Mouse (Mus musculus) kidney, adult 2 months (tissue): ENCODE measurements around the gene Nfib.

ENCODE experiments used
- CTCF ChIP-seq: fragments of 200-500 bp; conservative IDR thresholded peaks from 2 replicates; pipeline ENCODE4 v1.5.1; 2011; ENCODE audit warnings: low read depth, mild to moderate bottlenecking, control low read depth, low read length, moderate library complexity, mixed read lengths; ENCODE audit not compliant: insufficient read depth, insufficient read length
- POLR2A ChIP-seq: fragments of 200-500 bp; IDR thresholded peaks from one replicate; pipeline ENCODE4 v1.6.1; 2011; ENCODE audit warnings: low read depth, low read length, control low read depth

- TF ChIP-seq CTCF (no peak), POLR2A (no peak)
Observed at GRCm38 (mm10) chr4:82502012-82502411, 203.5 kb downstream of the Nfib start.
